Mouse (Mus musculus) ZHBTc4 (cell line): ENCODE data around the gene Cables2.

Source experiments
- DNase-seq: peaks from one replicate; pipeline ENCODE4 v3.0.0-alpha.2; 2011; ENCODE audit warnings: low read depth, low spot score

Cables2 gene

GRCm38 (mm10) chr2:180279321-180279720 is 6.0 kb upstream of the Cables2 start:
- DNase-seq, result no peak

- DNase-seq, result peak; percentile 68
Observed at GRCm38 (mm10) chr2:180277773-180278320, 4.6 kb upstream of the Cables2 start.

- peak; percentile 49 for DNase-seq
Observed at GRCm38 (mm10) chr2:180276851-180277259, 3.6 kb upstream of the Cables2 start.

GRCm38 (mm10) chr2:180276385-180276784 is 3.1 kb upstream of the Cables2 start:
- no peak for DNase-seq

GRCm38 (mm10) chr2:180275836-180276235 is 2.5 kb upstream of the Cables2 start:
- DNase-seq, result peak; percentile 98

- DNase-seq, result no peak
Observed at GRCm38 (mm10) chr2:180274523-180274922, 1.2 kb upstream of the Cables2 start.

- no peak for DNase-seq
Observed at GRCm38 (mm10) chr2:180272884-180273321, 393 bp downstream of the Cables2 start.

GRCm38 (mm10) chr2:180271804-180272395 is 1.4 kb downstream of the Cables2 start:
- DNase-seq, result no peak

- DNase-seq, result no peak
Observed at GRCm38 (mm10) chr2:180270537-180271255, 2.6 kb downstream of the Cables2 start.

- DNase-seq, result no peak
Observed at GRCm38 (mm10) chr2:180269329-180269728, 4.0 kb downstream of the Cables2 start.

GRCm38 (mm10) chr2:180267955-180268354 is 5.3 kb downstream of the Cables2 start:
- DNase-seq, result no peak

- no peak for DNase-seq
Observed at GRCm38 (mm10) chr2:180262891-180263290, 10.4 kb downstream of the Cables2 start.

- DNase-seq, result no peak
Observed at GRCm38 (mm10) chr2:180262441-180262840, 10.9 kb downstream of the Cables2 start.

- no peak for DNase-seq
Observed at GRCm38 (mm10) chr2:180261901-180262300, 11.4 kb downstream of the Cables2 start.

GRCm38 (mm10) chr2:180260610-180261480 is 12.5 kb downstream of the Cables2 start:
- peak; percentile 56 for DNase-seq

GRCm38 (mm10) chr2:180259826-180260609 is 13.3 kb downstream of the Cables2 start:
- peak; percentile 55 for DNase-seq

GRCm38 (mm10) chr2:180258951-180259484 is 14.3 kb downstream of the Cables2 start:
- DNase-seq, result peak; percentile 44

GRCm38 (mm10) chr2:180257963-180258865 is 15.1 kb downstream of the Cables2 start:
- DNase-seq, result no peak

- peak; percentile 100 for DNase-seq
Observed at GRCm38 (mm10) chr2:180257001-180257521, 16.2 kb downstream of the Cables2 start, which contains the start of gene Rps21. Gene Rps21, plus strand, starts transcription at chr2:180257377.
